Mouse (Mus musculus) lung, postnatal 0 days (tissue): ENCODE results near the gene AF067061. TPM values are rescaled to one million over a fixed set of nuclear protein-coding genes. Genes with fewer than 3 reads are reported as not detected.
"Not testable (repeated sequence)": the region's sequence is repeated elsewhere in the genome, so short reads cannot be mapped to it uniquely, and the experiment has no call there.

Experiments used
- ATAC-seq: fragments of 200-750 bp; cut with Nextera tagmentation; 2 replicates; pipeline ENCODE4 v1.8.0; 2017; ENCODE audit warnings: moderate library complexity
- DNase-seq: peaks from one replicate; pipeline ENCODE4 v3.0.0-alpha.2; 2016; ENCODE audit warnings: low spot score
- H3K27ac ChIP-seq: fragments of 300-500 bp; sonication (generic); 2 replicates; pipeline ENCODE4 v1.5.1; 2014; ENCODE audit warnings: antibody characterized with exemption, mild to moderate bottlenecking, low read length, mixed read lengths
- H3K27me3 ChIP-seq: fragments of 300-500 bp; sonication (generic); replicated peaks from 2 replicates; pipeline ENCODE4 v1.6.1; 2014; ENCODE audit warnings: low read length, mixed read lengths; ENCODE audit not compliant: insufficient read depth
- H3K36me3 ChIP-seq: fragments of 300-500 bp; sonication (generic); 2 replicates; pipeline ENCODE4 v1.6.1; 2014; ENCODE audit warnings: low read length, mixed read lengths; ENCODE audit not compliant: insufficient read depth
- H3K4me1 ChIP-seq: fragments of 300-500 bp; sonication (generic); 2 replicates; pipeline ENCODE4 v1.6.1; 2014; ENCODE audit warnings: antibody characterized with exemption, low read depth, low read length, mixed read lengths; ENCODE audit not compliant: insufficient read depth
- H3K4me2 ChIP-seq: fragments of 300-500 bp; sonication (generic); replicated peaks from 2 replicates; pipeline ENCODE4 v1.6.1; 2014; ENCODE audit warnings: low read depth, mild to moderate bottlenecking, low read length, moderate library complexity, mixed read lengths
- H3K4me3 ChIP-seq: fragments of 300-500 bp; sonication (generic); 2 replicates; pipeline ENCODE4 v1.5.1; 2014; ENCODE audit warnings: low read depth, low read length
- H3K9ac ChIP-seq: fragments of 300-500 bp; sonication (generic); replicated peaks from 2 replicates; pipeline ENCODE4 v1.6.1; 2014; ENCODE audit warnings: low read depth, mild to moderate bottlenecking
- H3K9me3 ChIP-seq: fragments of 300-500 bp; sonication (generic); 2 replicates; pipeline ENCODE4 v1.6.1; 2016; ENCODE audit warnings: low read length, mixed read lengths
- CTCF ChIP-seq: IDR thresholded peaks from 2 replicates; pipeline ENCODE4 v1.5.1; 2016; ENCODE audit warnings: antibody characterized with exemption, mild to moderate bottlenecking
- EP300 ChIP-seq: IDR thresholded peaks from 2 replicates; pipeline ENCODE4 v1.6.1; 2016; ENCODE audit warnings: antibody characterized with exemption, mild to moderate bottlenecking, control low read depth
- WGBS: fragments of 180-500 bp; shearing (Covaris S2); extraction: QIAGEN DNeasy Blood & Tissue Kit; methylation state at CpG from one replicate; pipeline ENCODE4 v1.1.7; 2014; 5-methylcytosine and 5-hydroxymethylcytosine counted together
- polyA plus RNA-seq: library from polyadenylated mRNA; unstranded; fragments of >200 nt; fragmentation: Nextera tagmentation; extraction: Ambion mirVana; gene quantifications from 2 replicates; pipeline ENCODE4 v1.2.1, GENCODE M21; 2015

Gene AF067061
- polyA plus RNA-seq, 1 experiment from 2014 or later = not detected

- H3K4me2 ChIP-seq, H3K36me3 ChIP-seq, H3K27ac ChIP-seq, DNase-seq, H3K9me3 ChIP-seq, H3K9ac ChIP-seq, H3K4me3 ChIP-seq, ATAC-seq, H3K4me1 ChIP-seq, H3K27me3 ChIP-seq: not testable (repeated sequence)
- 53% methylated on average over 3 of the region's 3 CpGs for WGBS
Measured at GRCm38 (mm10) chr13:120259718-120260117, 3.2 kb upstream of the AF067061 start.

- WGBS = 17% methylated on average over 2 of the region's 2 CpGs
- H3K36me3 ChIP-seq, ATAC-seq, H3K27me3 ChIP-seq, H3K4me3 ChIP-seq, H3K4me2 ChIP-seq, H3K4me1 ChIP-seq, H3K9ac ChIP-seq, H3K27ac ChIP-seq, H3K9me3 ChIP-seq, DNase-seq: not testable (repeated sequence)
Measured at GRCm38 (mm10) chr13:120277837-120278236, 14.9 kb downstream of the AF067061 start.

- Histone ChIP-seq H3K4me1 (no peaks in the 10 kb centered on the region), H3K9me3 (no peaks in the 10 kb centered on the region), H3K27ac (no peak overlapping the region), H3K36me3 (no peaks in the 10 kb centered on the region), H3K4me2 (no peak overlapping the region), H3K4me3 (no peak overlapping the region), H3K27me3 (no peaks in the 10 kb centered on the region), H3K9ac (no peak overlapping the region)
- 87% methylated on average over 9 of the region's 9 CpGs for WGBS
- TF ChIP-seq CTCF (no peak), EP300 (no peak)
- ATAC-seq = no peak
- no peak for DNase-seq
Measured at GRCm38 (mm10) chr13:120278784-120279183, 15.9 kb downstream of the AF067061 start.

- H3K4me3 ChIP-seq = no peak overlapping the region
- no peaks in the 10 kb centered on the region for H3K4me1 ChIP-seq
- no peak overlapping the region for H3K9ac ChIP-seq
- no peak overlapping the region for H3K27ac ChIP-seq
- WGBS = 49% methylated on average over 1 of the region's 1 CpGs
- no peak for DNase-seq
- no peak for TF ChIP-seq EP300
- TF ChIP-seq CTCF = no peak
- H3K9me3 ChIP-seq = no peaks in the 10 kb centered on the region
- no peaks in the 10 kb centered on the region for H3K27me3 ChIP-seq
- H3K4me2 ChIP-seq = no peak overlapping the region
- H3K36me3 ChIP-seq = no peaks in the 10 kb centered on the region
- ATAC-seq = no peak
Measured at GRCm38 (mm10) chr13:120299324-120299894, 36.5 kb downstream of the AF067061 start.

- no peak within 1 kb of the TSS for H3K9ac ChIP-seq
- H3K4me3 ChIP-seq = no peak within 1 kb of the TSS
- no peak within 1 kb of the TSS for H3K4me2 ChIP-seq
- TF ChIP-seq EP300 (no peak), CTCF (no peak)
- no peaks in the 10 kb centered on the region for H3K27me3 ChIP-seq
- H3K4me1 ChIP-seq = no peaks in the 10 kb centered on the region
- H3K27ac ChIP-seq = no peak within 1 kb of the TSS
- ATAC-seq (no peak), DNase-seq (no peak)
- WGBS = 56% methylated on average over 2 of the region's 2 CpGs
- H3K9me3 ChIP-seq = no peaks in the 10 kb centered on the region
- H3K36me3 ChIP-seq = no peaks in the 10 kb centered on the region
Measured at GRCm38 (mm10) chr13:120299991-120300442, 37.1 kb downstream of the AF067061 start, which contains the start of gene BC147527. Gene BC147527, plus strand, starts transcription at chr13:120300392.

GRCm38 (mm10) chr13:120300853-120301252 lies 37.9 kb downstream of the AF067061 start:
- no peak overlapping the region for H3K4me3 ChIP-seq
- H3K4me2 ChIP-seq = no peak overlapping the region
- H3K9me3 ChIP-seq = no peaks in the 10 kb centered on the region
- whole genome bisulfite sequencing = 78% methylated on average over 4 of the region's 4 CpGs
- H3K27me3 ChIP-seq = no peaks in the 10 kb centered on the region
- TF ChIP-seq EP300 (no peak), CTCF (no peak)
- DNase-seq (no peak), ATAC-seq (no peak)
- H3K36me3 ChIP-seq = no peaks in the 10 kb centered on the region
- H3K9ac ChIP-seq = no peak overlapping the region
- no peak overlapping the region for H3K27ac ChIP-seq
- no peaks in the 10 kb centered on the region for H3K4me1 ChIP-seq

GRCm38 (mm10) chr13:120310749-120311148 lies 47.8 kb downstream of the AF067061 start:
- H3K9ac ChIP-seq = no peak overlapping the region

More at GRCm38 (mm10) chr13:120310749-120311148, 47.8 kb downstream of the AF067061 start:
- no peaks in the 10 kb centered on the region for H3K36me3 ChIP-seq
- no peak overlapping the region for H3K4me2 ChIP-seq
- ATAC-seq = peak; percentile 52
- no peaks in the 10 kb centered on the region for H3K27me3 ChIP-seq
- no peaks in the 10 kb centered on the region for H3K4me1 ChIP-seq
- H3K4me3 ChIP-seq = no peak overlapping the region
- no peak overlapping the region for H3K27ac ChIP-seq
- DNase-seq = peak; percentile 46
- TF ChIP-seq EP300 = no peak
- no peak for TF ChIP-seq CTCF
- WGBS = 50% methylated on average over 4 of the region's 4 CpGs
- H3K9me3 ChIP-seq = no peaks in the 10 kb centered on the region
